Mouse (Mus musculus): ENCODE measurements around the gene Bicd2.

The Bicd2 gene

GRCm38 (mm10) chr13:49360906-49361406 is 19.6 kb downstream of the Bicd2 start:
- peak in 1 of 2 experiments; percentile 22 for DNase-seq

- DNase-seq = peak in 1 of 2 experiments; percentile 41
Observed at GRCm38 (mm10) chr13:49362364-49362763, 21.0 kb downstream of the Bicd2 start.

- peak in 1 of 2 experiments; percentile 18 for DNase-seq
Observed at GRCm38 (mm10) chr13:49362804-49363203, 21.4 kb downstream of the Bicd2 start.

GRCm38 (mm10) chr13:49364716-49365115 is 23.3 kb downstream of the Bicd2 start:
- DNase-seq = peak in 1 of 2 experiments; percentile 41

GRCm38 (mm10) chr13:49367657-49368440 is 26.5 kb downstream of the Bicd2 start:
- no peak for DNase-seq

GRCm38 (mm10) chr13:49369404-49369803 is 28.0 kb downstream of the Bicd2 start:
- no peak for DNase-seq

- peak in 1 of 2 experiments; percentile 40 for DNase-seq
Observed at GRCm38 (mm10) chr13:49370216-49370615, 28.8 kb downstream of the Bicd2 start.

GRCm38 (mm10) chr13:49370916-49371315 is 29.5 kb downstream of the Bicd2 start:
- peak in 1 of 2 experiments; percentile 55 for DNase-seq

- DNase-seq = peak; percentile 84 to 92
Observed at GRCm38 (mm10) chr13:49371428-49371899, 30.1 kb downstream of the Bicd2 start.

GRCm38 (mm10) chr13:49372370-49373060 is 31.1 kb downstream of the Bicd2 start:
- peak in 1 of 2 experiments; percentile 33 for DNase-seq

- peak in 1 of 2 experiments; percentile 15 for DNase-seq
Observed at GRCm38 (mm10) chr13:49374304-49374703, 32.9 kb downstream of the Bicd2 start.

- no peak for DNase-seq
Observed at GRCm38 (mm10) chr13:49374730-49375129, 33.3 kb downstream of the Bicd2 start.

- peak in 1 of 2 experiments; percentile 19 for DNase-seq
Observed at GRCm38 (mm10) chr13:49377608-49378007, 36.2 kb downstream of the Bicd2 start.

- DNase-seq = no peak
Observed at GRCm38 (mm10) chr13:49379301-49379700, 37.9 kb downstream of the Bicd2 start.

GRCm38 (mm10) chr13:49381230-49381629 is 39.8 kb downstream of the Bicd2 start:
- DNase-seq = peak; percentile 88 to 93

GRCm38 (mm10) chr13:49382997-49383396 is 41.6 kb downstream of the Bicd2 start:
- DNase-seq = no peak

GRCm38 (mm10) chr13:49384751-49385463 is 43.5 kb downstream of the Bicd2 start:
- DNase-seq = peak; percentile 44 to 65

GRCm38 (mm10) chr13:49391374-49391773 is 50.0 kb downstream of the Bicd2 start:
- peak; percentile 13 to 49 for DNase-seq

GRCm38 (mm10) chr13:49393579-49393978 is 52.2 kb downstream of the Bicd2 start:
- DNase-seq = no peak

GRCm38 (mm10) chr13:49394886-49395447 is 53.6 kb downstream of the Bicd2 start:
- DNase-seq = no peak

- DNase-seq = no peak
Observed at GRCm38 (mm10) chr13:49396798-49397197, 55.4 kb downstream of the Bicd2 start.

- no peak for DNase-seq
Observed at GRCm38 (mm10) chr13:49398191-49398590, 56.8 kb downstream of the Bicd2 start.

- peak; percentile 40 to 50 for DNase-seq
Observed at GRCm38 (mm10) chr13:49400139-49400538, 58.8 kb downstream of the Bicd2 start.

All from lung, postnatal 4 days (tissue).